Mouse (Mus musculus): ENCODE results near the gene Tnfaip2. TPM values are rescaled to one million over a fixed set of nuclear protein-coding genes. Genes with fewer than 3 reads are reported as not detected.

Gene Tnfaip2
- total and polyA plus RNA-seq, 2 experiments: 10.0 to 28.9 TPM

DNA sequence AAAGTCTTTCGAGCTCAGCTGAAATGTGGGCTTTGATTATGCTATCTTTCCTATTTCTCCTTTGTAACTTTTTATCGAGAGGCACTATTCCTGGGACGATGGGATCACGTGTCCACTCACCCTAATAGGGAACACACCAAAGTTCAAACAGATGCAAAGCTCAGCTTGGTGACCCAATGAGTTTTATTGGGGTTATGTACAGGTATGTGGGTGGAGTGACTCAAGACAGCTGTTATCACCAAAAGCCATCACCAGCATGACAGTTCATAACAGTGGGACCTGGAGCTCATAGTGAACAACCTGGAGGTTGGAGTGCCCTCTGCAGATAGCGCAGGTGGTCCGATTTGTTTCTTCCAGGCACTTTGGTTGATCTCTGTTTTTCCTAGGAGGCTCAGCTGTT, 3.4 kb upstream of the Tnfaip2 start:
- peaks cover 44% of the 10 kb centered on the region for H3K4me1 ChIP-seq (ENCODE audit: control insufficient read depth, insufficient read depth, low read length)
- H3K4me3 ChIP-seq (ENCODE audit: insufficient read depth, low read depth, low read length): no peak overlapping the region
- H3K79me2 ChIP-seq (ENCODE audit: control insufficient read depth, insufficient read depth, low read length): no peaks in the 10 kb centered on the region
- no peaks in the 10 kb centered on the region for H3K27me3 ChIP-seq (ENCODE audit: control insufficient read depth, insufficient read depth, low read length)
- peak; percentile 66 for DNase-seq (ENCODE audit: extremely low read depth, low read depth, low spot score)
- no peak for TF ChIP-seq CTCF (IDR thresholded peaks at IDR 0.05; ENCODE audit: low read depth, low read length)
- no peaks in the 10 kb centered on the region for H3K36me3 ChIP-seq (ENCODE audit: control insufficient read depth, insufficient read depth, low read length)
- WGBS: 49% methylated on average over 6 of the region's 6 CpGs
- no peak overlapping the region for H3K27ac ChIP-seq (replicated peaks; ENCODE audit: insufficient read depth, low read depth, low read length)
- H3K9ac ChIP-seq (ENCODE audit: low read depth, low read length): no peak overlapping the region

DNA sequence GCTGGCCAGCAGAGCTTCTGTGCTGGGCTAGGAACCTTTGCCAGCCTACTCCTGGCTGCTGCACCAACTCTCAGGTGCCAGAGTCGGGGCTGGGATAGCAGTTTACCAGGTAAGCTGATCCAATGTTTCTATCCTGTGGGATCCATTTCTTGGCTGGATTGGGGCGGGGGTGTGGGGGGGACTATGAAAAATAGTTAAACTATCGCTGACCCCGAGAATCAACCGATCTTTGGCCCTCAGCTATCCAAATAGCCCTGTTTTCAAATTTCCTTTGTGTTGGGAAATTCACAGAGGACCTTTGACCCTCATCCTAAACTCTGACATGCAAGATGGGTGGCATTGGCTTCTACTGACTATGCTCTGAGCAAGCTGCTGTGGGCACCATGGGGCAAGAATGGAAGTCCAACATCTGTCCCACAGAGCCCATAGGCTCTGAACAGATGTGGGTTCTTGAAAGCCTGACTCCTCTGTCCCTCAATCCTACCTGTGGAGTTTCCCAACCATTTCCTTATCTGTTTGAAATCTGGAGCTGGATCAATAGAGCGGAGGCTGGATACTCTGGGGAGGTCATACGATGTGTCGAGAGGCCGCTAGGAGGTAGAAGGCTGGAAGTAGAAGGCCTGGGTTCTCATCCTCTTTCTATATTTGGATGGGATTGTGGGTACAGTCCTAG, 1.4 kb upstream of the Tnfaip2 start:
- TF ChIP-seq POLR2A (IDR thresholded peaks at IDR 0.05; ENCODE audit: extremely low read depth, insufficient read depth, low read length) (no peak), CTCF (IDR thresholded peaks at IDR 0.05; ENCODE audit: low read depth, low read length) (no peak)
- Histone ChIP-seq H3K4me3 (ENCODE audit: insufficient read depth, low read depth, low read length) (no peak overlapping the region), H3K27me3 (ENCODE audit: control insufficient read depth, insufficient read depth, low read length) (no peaks in the 10 kb centered on the region), H3K4me1 (ENCODE audit: control insufficient read depth, insufficient read depth, low read length) (peaks cover 38% of the 10 kb centered on the region), H3K36me3 (ENCODE audit: control insufficient read depth, insufficient read depth, low read length) (no peaks in the 10 kb centered on the region), H3K27ac (replicated peaks; ENCODE audit: insufficient read depth, low read depth, low read length) (peak overlapping the region; percentile 92), H3K79me2 (ENCODE audit: control insufficient read depth, insufficient read depth, low read length) (no peaks in the 10 kb centered on the region), H3K9ac (ENCODE audit: low read depth, low read length) (no peak overlapping the region)
- whole genome bisulfite sequencing: 24% methylated on average over 9 of the region's 9 CpGs
- peak; percentile 99 for DNase-seq (ENCODE audit: extremely low read depth, low read depth, low spot score)

DNA sequence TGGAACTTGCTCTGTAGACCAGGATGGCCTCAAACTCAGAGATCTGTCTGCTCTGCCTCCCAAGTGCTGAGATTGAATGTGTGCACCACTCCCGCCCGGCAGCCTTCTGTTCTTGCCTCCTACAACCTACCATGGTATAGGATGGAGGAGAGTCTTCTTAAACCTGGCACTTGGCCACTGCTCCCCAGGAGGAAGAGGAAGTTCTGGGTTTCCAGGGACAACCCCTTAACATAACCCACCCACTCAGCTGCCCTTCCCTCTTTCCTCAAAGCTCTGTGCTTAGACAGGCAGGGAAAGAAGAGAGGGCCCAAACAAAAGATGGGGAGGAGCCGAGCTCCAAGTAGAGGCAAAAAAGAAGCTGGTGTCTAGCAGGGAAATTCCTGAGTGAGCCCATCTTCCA, 746 bp upstream of the Tnfaip2 start:
- Histone ChIP-seq H3K79me2 (ENCODE audit: control insufficient read depth, insufficient read depth, low read length) (no peaks in the 10 kb centered on the region), H3K9ac (ENCODE audit: low read depth, low read length) (no peak overlapping the region), H3K27ac (replicated peaks; ENCODE audit: insufficient read depth, low read depth, low read length) (peak overlapping the region; percentile 92), H3K36me3 (ENCODE audit: control insufficient read depth, insufficient read depth, low read length) (no peaks in the 10 kb centered on the region), H3K4me3 (ENCODE audit: insufficient read depth, low read depth, low read length) (no peak overlapping the region), H3K27me3 (ENCODE audit: control insufficient read depth, insufficient read depth, low read length) (no peaks in the 10 kb centered on the region), H3K4me1 (ENCODE audit: control insufficient read depth, insufficient read depth, low read length) (peaks cover 38% of the 10 kb centered on the region)
- WGBS: 71% methylated on average over 3 of the region's 3 CpGs
- TF ChIP-seq CTCF (IDR thresholded peaks at IDR 0.05; ENCODE audit: low read depth, low read length) (no peak), POLR2A (IDR thresholded peaks at IDR 0.05; ENCODE audit: extremely low read depth, insufficient read depth, low read length) (no peak)
- peak; percentile 43 for DNase-seq (ENCODE audit: extremely low read depth, low read depth, low spot score)

DNA sequence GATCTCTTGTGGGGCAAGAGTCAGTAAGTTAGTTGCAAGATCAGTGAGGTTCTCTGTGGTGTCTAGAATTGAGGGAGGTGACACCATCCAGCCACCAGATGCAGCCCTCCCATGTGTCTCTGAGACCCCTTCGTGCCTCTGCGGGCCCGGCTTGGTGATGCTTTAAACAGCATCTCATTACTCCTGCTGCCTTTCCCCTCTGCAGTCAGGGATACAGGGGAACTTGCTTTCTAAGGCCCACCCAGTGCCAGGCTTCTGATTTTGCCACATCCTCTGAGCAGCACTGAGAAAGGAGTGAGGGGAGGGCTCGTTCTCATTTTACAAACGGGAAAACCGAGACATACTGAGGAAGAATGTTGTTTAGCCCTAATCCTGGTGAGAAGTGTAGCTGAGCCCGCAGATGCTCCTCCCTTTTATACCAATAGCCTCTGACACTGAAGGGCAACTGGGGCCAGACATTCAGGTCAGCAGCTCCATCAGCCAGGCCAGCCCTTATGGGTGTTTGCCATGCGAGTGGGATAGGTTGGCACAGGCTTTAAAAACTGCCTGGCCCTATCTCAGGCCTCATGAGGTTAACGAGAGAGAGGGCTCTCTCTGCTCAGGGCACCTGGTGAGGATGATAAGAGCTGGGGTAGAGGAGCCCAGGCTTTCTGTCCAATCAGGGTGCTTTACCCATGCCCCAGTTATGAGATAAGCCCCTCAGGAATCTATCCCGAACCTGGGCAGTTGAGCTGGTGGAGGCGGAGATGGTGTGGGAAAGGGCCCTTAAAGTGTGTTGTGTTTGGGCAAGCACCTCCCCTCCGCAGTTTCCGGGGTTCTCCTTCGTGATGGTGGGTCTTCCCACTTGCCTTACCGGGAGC, 972 bp downstream of the Tnfaip2 start:
- WGBS: 20% methylated on average over 15 of the region's 15 CpGs
- peaks cover 27% of the 10 kb centered on the region for H3K4me1 ChIP-seq (ENCODE audit: control insufficient read depth, insufficient read depth, low read length)
- peak; percentile 83 for DNase-seq (ENCODE audit: extremely low read depth, low read depth, low spot score)

DNA sequence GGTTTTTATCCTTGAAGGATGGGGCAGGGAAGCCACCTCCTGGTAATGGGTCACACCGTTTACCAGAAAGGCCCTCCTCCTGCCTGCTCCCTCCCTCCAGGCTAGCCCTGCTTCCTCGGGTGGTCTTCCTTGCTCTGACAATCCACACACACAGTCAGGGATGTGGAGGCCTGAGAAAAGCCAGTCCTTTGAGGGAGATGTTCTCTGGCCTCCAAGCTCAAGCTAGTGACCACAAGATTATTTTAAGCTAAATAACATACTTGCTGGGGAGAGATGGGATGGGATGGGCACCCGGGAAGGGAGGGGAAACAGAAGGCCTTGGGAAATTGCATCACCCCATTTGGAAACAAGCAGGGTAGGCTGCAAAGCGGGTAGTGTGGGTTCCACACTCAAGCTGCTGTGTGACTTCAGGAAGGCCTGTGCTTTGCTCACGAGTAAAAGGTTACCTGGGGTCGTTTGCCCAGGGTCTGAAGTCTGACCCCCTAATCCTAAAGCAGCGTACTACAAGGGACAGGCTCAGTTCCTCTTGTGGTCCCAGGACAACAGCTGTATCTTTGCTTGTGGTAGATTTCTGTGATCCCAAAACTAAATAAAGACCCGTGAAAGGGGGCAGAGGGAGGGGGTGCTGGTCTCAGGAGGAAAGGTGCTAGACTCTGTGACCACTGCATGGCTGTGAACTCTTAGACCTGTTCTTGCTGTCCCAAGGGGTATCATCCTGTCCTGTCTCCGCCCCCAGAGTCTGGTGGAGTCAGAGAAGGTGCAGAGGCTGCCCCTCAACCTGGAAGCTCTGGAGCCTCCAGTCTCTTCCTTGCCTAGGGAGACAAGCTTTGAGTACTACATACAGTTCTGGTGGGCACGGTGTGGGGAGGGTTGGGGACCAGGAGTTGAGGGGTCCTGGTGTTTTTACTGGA, 1.9 kb downstream of the Tnfaip2 start:
- H3K79me2 ChIP-seq (ENCODE audit: control insufficient read depth, insufficient read depth, low read length): no peaks in the 10 kb centered on the region
- no peaks in the 10 kb centered on the region for H3K27me3 ChIP-seq (ENCODE audit: control insufficient read depth, insufficient read depth, low read length)
- TF ChIP-seq CTCF (IDR thresholded peaks at IDR 0.05; ENCODE audit: low read depth, low read length) (no peak), POLR2A (IDR thresholded peaks at IDR 0.05; ENCODE audit: extremely low read depth, insufficient read depth, low read length) (no peak)
- peak; percentile 52 for DNase-seq (ENCODE audit: extremely low read depth, low read depth, low spot score)
- peaks cover 20% of the 10 kb centered on the region for H3K4me1 ChIP-seq (ENCODE audit: control insufficient read depth, insufficient read depth, low read length)
- H3K9ac ChIP-seq (ENCODE audit: low read depth, low read length): no peak overlapping the region; the same call in 1 of the 2 replicates
- peak overlapping the region; percentile 2; the same call in 1 of the 2 replicates for H3K4me3 ChIP-seq (ENCODE audit: insufficient read depth, low read depth, low read length)
- no peaks in the 10 kb centered on the region; the same call in 1 of the 2 replicates for H3K36me3 ChIP-seq (ENCODE audit: control insufficient read depth, insufficient read depth, low read length)
- 33% methylated on average over 10 of the region's 10 CpGs for WGBS
- peak overlapping the region; percentile 8; the same call in 1 of the 2 replicates for H3K27ac ChIP-seq (replicated peaks; ENCODE audit: insufficient read depth, low read depth, low read length)

More for the DNA sequence above, 972 bp downstream of the Tnfaip2 start:
- TF ChIP-seq CTCF (IDR thresholded peaks at IDR 0.05; ENCODE audit: low read depth, low read length) (no peak), POLR2A (IDR thresholded peaks at IDR 0.05; ENCODE audit: extremely low read depth, insufficient read depth, low read length) (no peak)
- Histone ChIP-seq H3K36me3 (ENCODE audit: control insufficient read depth, insufficient read depth, low read length) (no peaks in the 10 kb centered on the region; the same call in 1 of the 2 replicates), H3K79me2 (ENCODE audit: control insufficient read depth, insufficient read depth, low read length) (no peaks in the 10 kb centered on the region), H3K27ac (replicated peaks; ENCODE audit: insufficient read depth, low read depth, low read length) (peak overlapping the region; percentile 75), H3K4me3 (ENCODE audit: insufficient read depth, low read depth, low read length) (peak overlapping the region; percentile 63), H3K9ac (ENCODE audit: low read depth, low read length) (peak overlapping the region; percentile 70), H3K27me3 (ENCODE audit: control insufficient read depth, insufficient read depth, low read length) (no peaks in the 10 kb centered on the region)

All from liver, adult 2 months (tissue).